Mouse (Mus musculus) adrenal gland, adult 18-20 months (tissue): ENCODE measurements around the gene Cadps2. TPM values are rescaled to one million over a fixed set of nuclear protein-coding genes. Genes with fewer than 3 reads are reported as not detected.

Experiments
- total RNA-seq, 2 experiments: library from RNA; stranded (reverse); gene quantifications; 1 replicate in 1 of 2; 2 replicates in 1 of 2; pipeline ENCODE4 v1.2.3; 2021

Gene Cadps2
- total RNA-seq, 2 experiments from 2014 or later = 2.9 to 9.1 TPM

Other genes with a start within 250 kb of the Cadps2 start
- gene Rnf133, start 189.1 kb downstream of the Cadps2 start, total RNA-seq = not detected
- gene Rnf148, start 184.3 kb downstream of the Cadps2 start, total RNA-seq = not detected
- gene Tas2r118, start 130.6 kb upstream of the Cadps2 start, total RNA-seq = not detected